8 mouse cellular contexts compared by ENCODE assay signal in the genomic region with DNA sequence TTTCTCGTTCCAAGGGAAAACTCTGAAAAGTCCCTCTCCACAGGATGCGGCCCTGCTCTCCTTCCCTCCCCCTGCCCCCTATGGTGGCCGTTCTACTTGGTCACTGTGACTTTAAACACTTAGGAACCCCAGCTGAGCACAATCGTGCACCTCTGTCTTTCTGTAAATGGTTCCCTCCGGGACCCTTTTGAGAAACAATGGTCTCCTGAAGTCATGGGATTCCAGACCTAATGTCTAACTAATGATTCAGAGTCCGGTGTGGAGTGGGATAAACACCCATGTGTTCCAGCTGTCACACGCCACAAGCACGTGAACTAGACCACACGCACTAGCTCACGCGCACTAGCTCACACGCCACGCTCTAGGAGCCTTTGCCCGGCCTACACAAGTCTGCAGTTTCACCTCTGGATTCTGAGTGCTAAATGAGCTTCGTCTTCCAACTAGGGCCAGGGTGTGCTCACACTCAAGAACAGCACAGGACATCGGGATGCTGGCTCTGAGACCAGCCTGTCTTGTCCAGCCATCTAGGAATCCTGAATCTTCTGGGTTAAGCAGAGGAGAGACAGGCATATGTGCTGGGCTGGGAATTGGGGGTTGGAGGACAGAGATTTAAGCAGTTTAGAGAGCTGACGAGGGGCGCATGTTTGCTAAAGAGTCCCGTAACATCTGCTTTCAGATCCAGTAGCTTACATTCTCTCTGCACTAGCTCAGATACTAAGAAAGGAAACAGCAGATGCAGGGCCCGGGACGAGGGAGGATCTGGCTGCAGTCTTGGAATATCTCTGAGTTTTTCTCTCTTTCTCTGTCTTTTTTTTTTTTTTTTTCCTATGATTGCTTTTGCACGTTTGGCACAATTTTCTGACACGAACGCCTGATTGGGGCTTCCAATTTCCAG.
DNase-seq lines count a peak whose midpoint lies in the region; ATAC-seq and TF ChIP-seq lines count a peak whose summit lies in the region.

No protein-coding gene starts in this region.

- H3K9ac ChIP-seq in forebrain, embryonic 12.5 days: no peak overlapping the region
- no peak overlapping the region for H3K9ac ChIP-seq in forebrain, embryonic 11.5 days (ENCODE audit: low read length)
- H3K9ac ChIP-seq in intestine, embryonic 14.5 days (ENCODE audit: low read length): peak overlapping the region; percentile 14; the same call in 1 of the 2 replicates
- H3K9ac ChIP-seq in midbrain, embryonic 15.5 days: no peak overlapping the region

- H3K27me3 ChIP-seq in forebrain, embryonic 12.5 days: no peaks in the 10 kb centered on the region; the same call in 1 of the 2 replicates
- H3K27me3 ChIP-seq in forebrain, embryonic 11.5 days (ENCODE audit: control insufficient read depth, insufficient read depth, low read length): no peaks in the 10 kb centered on the region
- H3K27me3 ChIP-seq in spleen, adult 2 months (ENCODE audit: control insufficient read depth, insufficient read depth, low read length): no peaks in the 10 kb centered on the region
- H3K27me3 ChIP-seq in intestine, embryonic 14.5 days (replicated peaks; ENCODE audit: control insufficient read depth, insufficient read depth, low read length): no peaks in the 10 kb centered on the region
- H3K27me3 ChIP-seq in midbrain, embryonic 15.5 days (replicated peaks): no peaks in the 10 kb centered on the region

- H3K9me3 ChIP-seq in forebrain, embryonic 12.5 days: no peaks in the 10 kb centered on the region
- H3K9me3 ChIP-seq in forebrain, embryonic 11.5 days (ENCODE audit: control insufficient read depth, low read length): no peaks in the 10 kb centered on the region
- H3K9me3 ChIP-seq in intestine, embryonic 14.5 days (ENCODE audit: control insufficient read depth, low read length): no peaks in the 10 kb centered on the region
- no peaks in the 10 kb centered on the region for H3K9me3 ChIP-seq in midbrain, embryonic 15.5 days

- no peak for ATAC-seq in forebrain, embryonic 12.5 days (ENCODE audit: low FRiP score)
- no peak for ATAC-seq in forebrain, embryonic 11.5 days (replicated peaks; ENCODE audit: low FRiP score)
- ATAC-seq in intestine, embryonic 14.5 days (replicated peaks; ENCODE audit: low FRiP score, low TSS enrichment, low read depth): peak; percentile 65; the same call in 1 of the 2 replicates
- no peak for ATAC-seq in midbrain, embryonic 15.5 days (replicated peaks)

- no peak overlapping the region for H3K4me2 ChIP-seq in forebrain, embryonic 12.5 days
- H3K4me2 ChIP-seq in forebrain, embryonic 11.5 days (ENCODE audit: low read depth, low read length, severe bottlenecking): no peak overlapping the region
- H3K4me2 ChIP-seq in intestine, embryonic 14.5 days (ENCODE audit: low read length): peak overlapping the region; percentile 27; the same call in 1 of the 2 replicates
- H3K4me2 ChIP-seq in midbrain, embryonic 15.5 days: no peak overlapping the region

- H3K4me1 ChIP-seq in forebrain, embryonic 12.5 days: peaks cover 45% of the 10 kb centered on the region
- H3K4me1 ChIP-seq in forebrain, embryonic 11.5 days (replicated peaks; ENCODE audit: control insufficient read depth, insufficient read depth, low read length): peaks cover 15% of the 10 kb centered on the region; the same call in 1 of the 2 replicates
- H3K4me1 ChIP-seq in spleen, adult 2 months (ENCODE audit: control insufficient read depth, insufficient read depth, insufficient read length): no peaks in the 10 kb centered on the region; the same call in 1 of the 2 replicates
- peaks cover 40% of the 10 kb centered on the region for H3K4me1 ChIP-seq in intestine, embryonic 14.5 days (replicated peaks; ENCODE audit: control insufficient read depth, insufficient read depth, low read length)
- peaks cover 28% of the 10 kb centered on the region for H3K4me1 ChIP-seq in midbrain, embryonic 15.5 days

- no peak for DNase-seq in forebrain, embryonic 11.5 days (ENCODE audit: low spot score)
- DNase-seq in spleen, adult 2 months (ENCODE audit: low read depth in 1 of 2, low spot score in 2 of 2): no peak
- DNase-seq in spleen, postnatal 14 days (ENCODE audit: low spot score in 2 of 2): no peak
- DNase-seq in intestine, embryonic 14.5 days (ENCODE audit: low spot score): peak; percentile 66
- DNase-seq in cerebellum, adult 18-20 months: no peak
- DNase-seq in adrenal gland, postnatal 36 days: no peak

- no peak for TF ChIP-seq POLR2A in spleen, adult 2 months (IDR thresholded peaks at IDR 0.05; ENCODE audit: low read depth, low read length)

- no peaks in the 10 kb centered on the region for H3K36me3 ChIP-seq in forebrain, embryonic 12.5 days (replicated peaks)
- no peaks in the 10 kb centered on the region for H3K36me3 ChIP-seq in forebrain, embryonic 11.5 days (ENCODE audit: control insufficient read depth, insufficient read depth, low read length)
- H3K36me3 ChIP-seq in spleen, adult 2 months (ENCODE audit: control insufficient read depth, insufficient read depth, low read length): no peaks in the 10 kb centered on the region
- H3K36me3 ChIP-seq in intestine, embryonic 14.5 days (ENCODE audit: control insufficient read depth, insufficient read depth, low read length): no peaks in the 10 kb centered on the region
- H3K36me3 ChIP-seq in midbrain, embryonic 15.5 days (replicated peaks): no peaks in the 10 kb centered on the region

- no peak overlapping the region for H3K4me3 ChIP-seq in forebrain, embryonic 12.5 days (replicated peaks)
- no peak overlapping the region for H3K4me3 ChIP-seq in forebrain, embryonic 11.5 days (ENCODE audit: low read depth, low read length)
- no peak overlapping the region for H3K4me3 ChIP-seq in spleen, adult 2 months (ENCODE audit: extremely low read depth, insufficient read depth, insufficient read length)
- H3K4me3 ChIP-seq in intestine, embryonic 14.5 days (ENCODE audit: low read depth, low read length): no peak overlapping the region
- H3K4me3 ChIP-seq in midbrain, embryonic 15.5 days: no peak overlapping the region

- WGBS in forebrain, embryonic 12.5 days: 67% methylated on average over 24 of the region's 24 CpGs
- WGBS in forebrain, embryonic 11.5 days: 66% methylated on average over 24 of the region's 24 CpGs
- WGBS in spleen, adult 2 months: 76% methylated on average over 24 of the region's 24 CpGs
- WGBS in intestine, embryonic 14.5 days: 36% methylated on average over 24 of the region's 24 CpGs
- WGBS in midbrain, embryonic 15.5 days: 56% methylated on average over 24 of the region's 24 CpGs

- H3K27ac ChIP-seq in forebrain, embryonic 12.5 days: 0 out of 2 replicates have a peak overlapping the region, but pooled peaks have one; percentile 8
- no peak overlapping the region for H3K27ac ChIP-seq in forebrain, embryonic 11.5 days (ENCODE audit: low read depth, low read length)
- peak overlapping the region; percentile 23; the same call in 1 of the 2 replicates for H3K27ac ChIP-seq in spleen, adult 2 months (ENCODE audit: insufficient read depth, low read length)
- peak overlapping the region; percentile 95 for H3K27ac ChIP-seq in intestine, embryonic 14.5 days (ENCODE audit: low read depth)
- 0 out of 2 replicates have a peak overlapping the region, but pooled peaks have one; percentile 7 for H3K27ac ChIP-seq in midbrain, embryonic 15.5 days

- no peak for TF ChIP-seq CTCF in spleen, adult 2 months (IDR thresholded peaks at IDR 0.05; ENCODE audit: extremely low read depth, insufficient read depth, insufficient read length, insufficient replicate concordance)
